Mouse (Mus musculus) heart, embryonic 13.5 days (tissue): ENCODE measurements around the gene Itprip. TPM values are rescaled to one million over a fixed set of nuclear protein-coding genes. Genes with fewer than 3 reads are reported as not detected.

Experiments used
- ATAC-seq: fragments of 200-750 bp; cut with Nextera tagmentation; 2 replicates; pipeline ENCODE4 v1.8.0; 2017; ENCODE audit warnings: moderate TSS enrichment; ENCODE audit not compliant: insufficient number of reproducible peaks, low FRiP score, low TSS enrichment; ENCODE audit errors: extremely low read depth
- H3K27ac ChIP-seq: fragments of 300-500 bp; sonication (generic); replicated peaks from 2 replicates; pipeline ENCODE4 v1.5.1; 2015; ENCODE audit warnings: moderate library complexity, mild to moderate bottlenecking, inconsistent platforms
- H3K27me3 ChIP-seq: fragments of 300-500 bp; sonication (generic); replicated peaks from 2 replicates; pipeline ENCODE4 v1.6.1; 2015; ENCODE audit warnings: mild to moderate bottlenecking, inconsistent platforms
- H3K36me3 ChIP-seq: fragments of 300-500 bp; sonication (generic); 2 replicates; pipeline ENCODE4 v1.6.1; 2015; ENCODE audit warnings: mild to moderate bottlenecking, inconsistent platforms
- H3K4me1 ChIP-seq: fragments of 300-500 bp; sonication (generic); 2 replicates; pipeline ENCODE4 v1.6.1; 2015; ENCODE audit warnings: inconsistent platforms
- H3K4me2 ChIP-seq: fragments of 300-500 bp; sonication (generic); 2 replicates; pipeline ENCODE4 v1.6.1; 2015; ENCODE audit warnings: inconsistent platforms, mild to moderate bottlenecking, moderate library complexity
- H3K4me3 ChIP-seq: fragments of 300-500 bp; sonication (generic); 2 replicates; pipeline ENCODE4 v1.5.1; 2015; ENCODE audit warnings: moderate library complexity, mild to moderate bottlenecking, inconsistent platforms
- H3K9ac ChIP-seq: fragments of 300-500 bp; sonication (generic); 2 replicates; pipeline ENCODE4 v1.6.1; 2015; ENCODE audit warnings: inconsistent platforms, mild to moderate bottlenecking, moderate library complexity
- H3K9me3 ChIP-seq: fragments of 300-500 bp; sonication (generic); 2 replicates; pipeline ENCODE4 v1.6.1; 2016; ENCODE audit warnings: inconsistent platforms
- WGBS: fragments of 180-500 bp; shearing (Covaris S2); methylation state at CpG from one replicate; pipeline ENCODE4 v1.1.7; 2015; ENCODE audit warnings: mixed read lengths; 5-methylcytosine and 5-hydroxymethylcytosine counted together
- polyA plus RNA-seq: library from polyadenylated mRNA; unstranded; fragments of >200 nt; fragmentation: Nextera tagmentation; extraction: Ambion mirVana; gene quantifications from 2 replicates; pipeline ENCODE4 v1.2.1, GENCODE M21; 2015

Gene Itprip
- polyA plus RNA-seq, 1 experiment from 2014 or later = 19.9 TPM

- 73% methylated on average over 13 of the region's 13 CpGs for WGBS
- Histone ChIP-seq H3K27me3 (no peaks in the 10 kb centered on the region), H3K4me3 (no peak overlapping the region), H3K9ac (no peak overlapping the region), H3K4me2 (no peak overlapping the region; the same call in 1 of the 2 replicates), H3K36me3 (no peaks in the 10 kb centered on the region), H3K27ac (peak overlapping the region; percentile 73; the same call in 1 of the 2 replicates), H3K9me3 (no peaks in the 10 kb centered on the region), H3K4me1 (peaks cover 44% of the 10 kb centered on the region)
- no peak for ATAC-seq
These were observed 34.6 kb downstream of the Itprip start for GRCm38 (mm10) chr19:47884296-47885085.

- H3K4me3 ChIP-seq = no peak overlapping the region
These were observed 36.2 kb downstream of the Itprip start for GRCm38 (mm10) chr19:47882882-47883254.

GRCm38 (mm10) chr19:47882151-47882881 lies 36.8 kb downstream of the Itprip start:
- no peak for ATAC-seq
- H3K4me1 ChIP-seq = peaks cover 44% of the 10 kb centered on the region

More at GRCm38 (mm10) chr19:47882882-47883254, 36.2 kb downstream of the Itprip start:
- Histone ChIP-seq H3K4me2 (no peak overlapping the region), H3K9me3 (no peaks in the 10 kb centered on the region), H3K36me3 (no peaks in the 10 kb centered on the region), H3K27me3 (no peaks in the 10 kb centered on the region), H3K4me1 (peaks cover 44% of the 10 kb centered on the region), H3K27ac (no peak overlapping the region), H3K9ac (no peak overlapping the region)
- WGBS = 53% methylated on average over 9 of the region's 9 CpGs
- ATAC-seq = no peak

GRCm38 (mm10) chr19:47881538-47881937 lies 37.6 kb downstream of the Itprip start:
- Histone ChIP-seq H3K9me3 (no peaks in the 10 kb centered on the region), H3K4me1 (peaks cover 40% of the 10 kb centered on the region), H3K4me2 (no peak overlapping the region), H3K4me3 (no peak overlapping the region), H3K36me3 (no peaks in the 10 kb centered on the region), H3K27ac (no peak overlapping the region), H3K9ac (no peak overlapping the region), H3K27me3 (0 out of 2 replicates have a peak, but pooled peaks cover 5% of the 10 kb centered on the region)
- no peak for ATAC-seq
- WGBS = 71% methylated on average over 7 of the region's 7 CpGs

More at GRCm38 (mm10) chr19:47882151-47882881, 36.8 kb downstream of the Itprip start:
- Histone ChIP-seq H3K4me3 (no peak overlapping the region), H3K27me3 (no peaks in the 10 kb centered on the region), H3K4me2 (no peak overlapping the region), H3K36me3 (no peaks in the 10 kb centered on the region), H3K9me3 (no peaks in the 10 kb centered on the region), H3K27ac (no peak overlapping the region), H3K9ac (no peak overlapping the region)
- 19% methylated on average over 11 of the region's 11 CpGs for whole genome bisulfite sequencing

GRCm38 (mm10) chr19:47876252-47876651 lies 42.8 kb downstream of the Itprip start:
- Histone ChIP-seq H3K27ac (no peak overlapping the region), H3K4me3 (no peak overlapping the region), H3K4me1 (peaks cover 7% of the 10 kb centered on the region; the same call in 1 of the 2 replicates), H3K9me3 (no peaks in the 10 kb centered on the region), H3K36me3 (no peaks in the 10 kb centered on the region), H3K27me3 (0 out of 2 replicates have a peak, but pooled peaks cover 23% of the 10 kb centered on the region), H3K9ac (0 out of 2 replicates have a peak overlapping the region, but pooled peaks have one; percentile 28), H3K4me2 (peak overlapping the region; percentile 38; the same call in 1 of the 2 replicates)
- no peak; the same call in 1 of the 2 replicates for ATAC-seq
- WGBS = 44% methylated on average over 15 of the region's 15 CpGs

- H3K27me3 ChIP-seq = 0 out of 2 replicates have a peak, but pooled peaks cover 24% of the 10 kb centered on the region
- no peaks in the 10 kb centered on the region for H3K36me3 ChIP-seq
- no peak overlapping the region for H3K4me2 ChIP-seq
- no peak overlapping the region for H3K4me3 ChIP-seq
- H3K9ac ChIP-seq = no peak overlapping the region
- H3K27ac ChIP-seq = no peak overlapping the region
- peaks cover 6% of the 10 kb centered on the region; the same call in 1 of the 2 replicates for H3K4me1 ChIP-seq
- ATAC-seq = no peak
- H3K9me3 ChIP-seq = no peaks in the 10 kb centered on the region
- 38% methylated on average over 10 of the region's 10 CpGs for WGBS
These were observed 47.6 kb downstream of the Itprip start for GRCm38 (mm10) chr19:47871515-47871914.

- Histone ChIP-seq H3K4me2 (no peak overlapping the region), H3K27ac (no peak overlapping the region), H3K9me3 (no peaks in the 10 kb centered on the region), H3K4me1 (no peaks in the 10 kb centered on the region), H3K9ac (no peak overlapping the region), H3K36me3 (no peaks in the 10 kb centered on the region), H3K27me3 (0 out of 2 replicates have a peak, but pooled peaks cover 17% of the 10 kb centered on the region), H3K4me3 (no peak overlapping the region)
- ATAC-seq = no peak
- WGBS = 57% methylated on average over 7 of the region's 7 CpGs
These were observed 48.9 kb downstream of the Itprip start for GRCm38 (mm10) chr19:47870102-47870666.

GRCm38 (mm10) chr19:47869516-47869915 lies 49.6 kb downstream of the Itprip start:
- 47% methylated on average over 3 of the region's 3 CpGs for WGBS
- H3K4me2 ChIP-seq = no peak overlapping the region
- no peak for ATAC-seq

GRCm38 (mm10) chr19:47868951-47869350 lies 50.1 kb downstream of the Itprip start:
- no peak for ATAC-seq
- 63% methylated on average over 4 of the region's 4 CpGs for WGBS

More at GRCm38 (mm10) chr19:47869516-47869915, 49.6 kb downstream of the Itprip start:
- no peak overlapping the region for H3K9ac ChIP-seq
- H3K9me3 ChIP-seq = no peaks in the 10 kb centered on the region
- peaks cover 3% of the 10 kb centered on the region; the same call in 1 of the 2 replicates for H3K4me1 ChIP-seq
- H3K36me3 ChIP-seq = peaks cover under 1% of the 10 kb centered on the region
- 0 out of 2 replicates have a peak, but pooled peaks cover 10% of the 10 kb centered on the region for H3K27me3 ChIP-seq
- no peak overlapping the region for H3K27ac ChIP-seq
- H3K4me3 ChIP-seq = no peak overlapping the region

GRCm38 (mm10) chr19:47867628-47868175 lies 51.4 kb downstream of the Itprip start:
- peaks cover 3% of the 10 kb centered on the region; the same call in 1 of the 2 replicates for H3K4me1 ChIP-seq
- H3K27me3 ChIP-seq = 0 out of 2 replicates have a peak, but pooled peaks cover 6% of the 10 kb centered on the region
- 60% methylated on average over 4 of the region's 4 CpGs for WGBS
- no peak overlapping the region for H3K4me3 ChIP-seq
- H3K36me3 ChIP-seq = peaks cover 14% of the 10 kb centered on the region
- H3K9me3 ChIP-seq = no peaks in the 10 kb centered on the region
- ATAC-seq = no peak
- no peak overlapping the region for H3K4me2 ChIP-seq
- H3K9ac ChIP-seq = no peak overlapping the region
- no peak overlapping the region for H3K27ac ChIP-seq

More at GRCm38 (mm10) chr19:47868951-47869350, 50.1 kb downstream of the Itprip start:
- Histone ChIP-seq H3K27me3 (0 out of 2 replicates have a peak, but pooled peaks cover 6% of the 10 kb centered on the region), H3K4me1 (peaks cover 3% of the 10 kb centered on the region; the same call in 1 of the 2 replicates), H3K9ac (no peak overlapping the region), H3K36me3 (peaks cover 6% of the 10 kb centered on the region), H3K4me2 (no peak overlapping the region), H3K9me3 (no peaks in the 10 kb centered on the region), H3K4me3 (no peak overlapping the region), H3K27ac (no peak overlapping the region)
